Mouse (Mus musculus) liver, adult 2 months (tissue): ENCODE measurements around the gene Zc3h4.

Experiments
- CTCF ChIP-seq: fragments of 200-500 bp; IDR thresholded peaks from 2 replicates; pipeline ENCODE4 v1.5.1; 2011; ENCODE audit warnings: low read depth, low read length, control low read depth
- POLR2A ChIP-seq: fragments of 200-500 bp; IDR thresholded peaks from 2 replicates; pipeline ENCODE4 v1.6.1; 2011; ENCODE audit warnings: low read length, control low read depth; ENCODE audit not compliant: insufficient read depth; ENCODE audit errors: extremely low read depth

DNA sequence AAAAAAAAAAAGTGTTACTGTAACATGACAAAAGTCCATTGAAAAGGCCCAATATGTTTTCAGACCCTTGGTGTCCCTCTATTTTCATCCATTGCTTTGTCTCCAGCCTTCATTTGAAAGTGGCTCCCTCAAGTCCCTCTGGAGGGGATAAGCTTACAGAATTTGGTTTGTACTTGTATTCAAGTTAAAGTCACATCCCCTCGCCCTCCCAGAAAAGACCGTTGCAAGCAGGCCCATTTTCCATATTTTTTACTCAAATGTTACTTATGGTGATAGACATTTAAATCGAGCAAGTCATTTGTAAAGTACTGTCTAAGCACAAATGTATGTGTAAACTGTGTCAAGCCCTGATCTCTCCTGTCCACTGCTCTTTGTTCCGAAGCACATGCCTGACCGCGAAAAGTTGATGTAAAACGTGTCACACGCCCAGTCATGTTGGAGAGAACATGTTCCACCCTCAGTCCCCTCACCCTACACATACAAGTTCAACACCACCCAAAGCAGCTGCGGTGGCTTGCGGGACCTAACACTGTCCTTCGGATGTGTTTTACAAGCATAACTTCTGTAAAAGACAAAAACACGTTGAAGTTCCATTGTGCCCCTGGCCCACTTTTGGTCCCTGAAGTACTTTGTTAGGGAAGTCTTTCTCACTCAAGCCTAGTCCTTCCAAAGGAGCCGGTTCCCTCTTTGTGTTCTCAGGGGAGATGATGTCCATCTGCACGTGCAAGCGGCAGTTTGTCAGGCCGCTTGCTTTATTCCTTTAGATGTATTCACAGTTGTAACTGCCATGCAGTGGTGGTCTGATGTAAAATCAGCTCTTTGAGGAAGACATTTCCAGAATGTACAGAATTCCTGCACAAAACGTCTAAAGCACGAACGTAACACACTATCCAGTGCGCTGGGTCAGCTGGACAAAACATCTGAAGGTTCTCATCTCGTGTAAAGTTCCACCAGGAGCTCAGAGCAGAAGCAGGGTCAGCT lies 2.5 kb downstream of the Zc3h4 start:
- TF ChIP-seq CTCF = no peak
- TF ChIP-seq POLR2A = no peak
